Mouse (Mus musculus): ENCODE measurements around the gene Aoc2.

DNA sequence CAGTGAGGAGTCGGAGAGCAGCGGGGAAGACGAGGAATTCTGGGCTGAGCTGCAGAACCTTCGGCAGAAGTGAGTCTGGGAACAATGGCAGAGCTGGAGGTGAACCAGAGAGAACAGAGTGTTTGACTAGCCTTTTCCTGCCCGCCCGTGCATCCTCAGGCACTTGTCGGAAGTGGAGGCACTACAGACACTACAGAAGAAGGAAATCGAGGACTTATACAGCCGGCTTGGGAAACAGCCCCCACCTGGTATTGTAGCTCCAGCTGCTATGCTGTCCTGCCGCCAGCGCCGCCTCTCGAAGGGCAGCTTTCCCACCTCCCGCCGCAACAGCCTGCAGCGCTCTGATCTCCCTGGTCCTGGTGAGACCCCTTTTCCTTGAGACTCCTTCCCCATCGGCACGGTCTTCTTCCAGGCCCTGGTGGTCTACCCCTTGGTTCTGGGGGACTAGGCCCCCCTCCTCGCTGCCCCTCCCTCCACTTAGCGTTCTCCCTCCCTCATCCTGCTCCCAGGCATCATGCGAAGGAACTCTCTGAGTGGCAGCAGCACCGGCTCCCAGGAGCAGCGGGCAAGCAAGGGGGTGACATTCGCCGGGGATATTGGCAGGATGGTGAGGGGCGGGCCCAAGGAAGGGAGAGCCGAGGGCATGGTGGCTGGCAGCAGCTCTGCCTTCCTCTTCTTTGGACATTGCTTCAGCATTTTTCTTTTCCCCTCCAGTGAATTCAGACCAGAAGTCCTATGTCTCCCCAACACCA lies 48.4 kb upstream of the Aoc2 start:
- TF ChIP-seq TCF12 (IDR thresholded peaks at IDR 0.05; ENCODE audit: insufficient read depth, poor library complexity, severe bottlenecking) (no peak), REST (IDR thresholded peaks at IDR 0.05; ENCODE audit: insufficient read depth, insufficient read length) (no peak), MAX (IDR thresholded peaks at IDR 0.05; ENCODE audit: low read depth) (no peak), POLR2A (IDR thresholded peaks at IDR 0.05; ENCODE audit: insufficient read length, low read depth) (no peak), MYOG (IDR thresholded peaks at IDR 0.05; ENCODE audit: control insufficient read depth in 1 of 3, insufficient read depth in 1 of 3, insufficient read length in 2 of 3, low read depth in 2 of 3) (no peak), USF1 (IDR thresholded peaks at IDR 0.05; ENCODE audit: low read depth) (no peak), E2F4 (IDR thresholded peaks at IDR 0.05; ENCODE audit: insufficient read depth) (no peak)
